Mouse (Mus musculus) cerebellum, postnatal 14 days (tissue): Measurements from ENCODE around the gene Parg.

Source experiments
- DNase-seq, 2 experiments: peaks; one replicate each; pipeline ENCODE4 v3.0.0; 2021; ENCODE audit warnings: mixed read lengths in 2 of 2

Gene Parg

GRCm38 (mm10) chr14:32321732-32322685 lies 120.3 kb downstream of the Parg start, which contains the start of gene Ogdhl:
TSS of gene Ogdhl (plus strand) at chr14:32322019.
- DNase-seq = peak; percentile 84

GRCm38 (mm10) chr14:32323221-32323620 lies 121.5 kb downstream of the Parg start:
- DNase-seq = peak; percentile 50 to 60

- DNase-seq = peak; percentile 69 to 70
These were observed 125.6 kb downstream of the Parg start for GRCm38 (mm10) chr14:32327366-32327765.

- peak; percentile 43 to 52 for DNase-seq
These were observed 131.0 kb downstream of the Parg start for GRCm38 (mm10) chr14:32332515-32333445.

GRCm38 (mm10) chr14:32336021-32336420 lies 134.3 kb downstream of the Parg start:
- DNase-seq = peak; percentile 90 to 92

GRCm38 (mm10) chr14:32336547-32336946 lies 134.8 kb downstream of the Parg start:
- peak; percentile 92 to 95 for DNase-seq

- no peak for DNase-seq
These were observed 140.1 kb downstream of the Parg start for GRCm38 (mm10) chr14:32341823-32342222.

- DNase-seq = no peak
These were observed 142.4 kb downstream of the Parg start for GRCm38 (mm10) chr14:32344176-32344575.

GRCm38 (mm10) chr14:32344694-32345093 lies 142.9 kb downstream of the Parg start:
- no peak for DNase-seq
